Mouse (Mus musculus): ENCODE measurements around the gene Cstf1. TPM values are rescaled to one million over a fixed set of nuclear protein-coding genes. Genes with fewer than 3 reads are reported as not detected.
A peak's percentile ranks its signal among the peaks of the same experiment; 100 is the strongest.

Cstf1 gene
- total RNA-seq, 1 experiment from 2014 or later, result 34.0 TPM

- DNase-seq, result no peak
These were observed 46.4 kb downstream of the Cstf1 start for GRCm38 (mm10) chr2:172416876-172417275.

GRCm38 (mm10) chr2:172418208-172418607 lies 47.7 kb downstream of the Cstf1 start:
- no peak for DNase-seq

GRCm38 (mm10) chr2:172430609-172431008 lies 60.1 kb downstream of the Cstf1 start:
- DNase-seq, result peak; percentile 21

Other genes starting within 250 kb of the Cstf1 start
- gene Mc3r, start 122.2 kb upstream of the Cstf1 start, total RNA-seq (2021), result not detected in 2 replicates
- 31.9 and 32.8 TPM in 2 replicates for gene Fam210b, start 25.1 kb upstream of the Cstf1 start, total RNA-seq (2021)
- 6.7 and 9.6 TPM in 2 replicates for gene Aurka, start 146 bp upstream of the Cstf1 start, total RNA-seq (2021)
- not detected in 2 replicates for gene Cass4, start 23.1 kb downstream of the Cstf1 start, total RNA-seq (2021)
- gene Rtf2, start 69.9 kb downstream of the Cstf1 start, total RNA-seq (2021), result 75.6 and 85.2 TPM in 2 replicates
- gene Gcnt7, start 87.9 kb downstream of the Cstf1 start, total RNA-seq (2021), result not detected in 2 replicates
- gene Fam209, start 101.8 kb downstream of the Cstf1 start, total RNA-seq (2021), result 0.49 TPM in 1 of 2 replicates, not detected in the other
- not detected in 2 replicates for gene Tfap2c, start 178.9 kb downstream of the Cstf1 start, total RNA-seq (2021)

Data from adrenal gland, postnatal 25 days (tissue).